Mouse (Mus musculus) cerebellum, postnatal 36 days (tissue): ENCODE measurements at regions not wholly inside any gene's neighbourhood (a gene's known extent, or its start where the extent isn't known, plus 50 kb on each side); places are given as distances from the start of the nearest gene placed in this dataset.

Experiments used
- DNase-seq, 2 experiments: peaks; one replicate each; pipeline ENCODE4 v3.0.0; 2021 to 2022; ENCODE audit warnings: mixed read lengths in 2 of 2

GRCm38 (mm10) chr12:107723860-107724320, 235.5 kb downstream of the 3110018I06Rik start:
- DNase-seq, result no peak

- DNase-seq, result no peak
Observed at GRCm38 (mm10) chr12:107724467-107724866, 236.0 kb downstream of the 3110018I06Rik start.

- no peak for DNase-seq
Observed at GRCm38 (mm10) chr12:107728865-107729264, 240.4 kb downstream of the 3110018I06Rik start.

- no peak for DNase-seq
Observed at GRCm38 (mm10) chr12:107729301-107729700, 240.9 kb downstream of the 3110018I06Rik start.

- DNase-seq, result no peak
Observed at GRCm38 (mm10) chr12:107730940-107731339, 242.5 kb downstream of the 3110018I06Rik start.

- DNase-seq, result no peak
Observed at GRCm38 (mm10) chr12:107734536-107734935, 246.1 kb downstream of the 3110018I06Rik start.

GRCm38 (mm10) chr12:107742641-107743040, 254.2 kb downstream of the 3110018I06Rik start:
- DNase-seq, result no peak

GRCm38 (mm10) chr12:107744822-107745221, 256.4 kb downstream of the 3110018I06Rik start:
- DNase-seq, result no peak

- DNase-seq, result no peak
Observed at GRCm38 (mm10) chr12:107748481-107749380, 254.7 kb downstream of the Bcl11b start.

GRCm38 (mm10) chr12:107749381-107750085, 253.9 kb downstream of the Bcl11b start:
- DNase-seq, result no peak

- no peak for DNase-seq
Observed at GRCm38 (mm10) chr12:107750285-107750927, 253.0 kb downstream of the Bcl11b start.

- no peak for DNase-seq
Observed at GRCm38 (mm10) chr12:107752126-107752525, 251.3 kb downstream of the Bcl11b start.

GRCm38 (mm10) chr12:107752587-107752986, 250.8 kb downstream of the Bcl11b start:
- DNase-seq, result no peak

GRCm38 (mm10) chr12:107753022-107753421, 250.4 kb downstream of the Bcl11b start:
- no peak for DNase-seq

GRCm38 (mm10) chr12:107753536-107753935, 249.9 kb downstream of the Bcl11b start:
- no peak for DNase-seq

GRCm38 (mm10) chr12:107754885-107755284, 248.5 kb downstream of the Bcl11b start:
- no peak for DNase-seq

GRCm38 (mm10) chr12:107755820-107756517, 247.4 kb downstream of the Bcl11b start:
- DNase-seq, result no peak

GRCm38 (mm10) chr12:107757184-107757583, 246.2 kb downstream of the Bcl11b start:
- DNase-seq, result no peak

GRCm38 (mm10) chr12:107757996-107758791, 245.2 kb downstream of the Bcl11b start:
- no peak for DNase-seq

GRCm38 (mm10) chr12:107759291-107759690, 244.1 kb downstream of the Bcl11b start:
- DNase-seq, result no peak

- DNase-seq, result no peak
Observed at GRCm38 (mm10) chr12:107759911-107760310, 243.5 kb downstream of the Bcl11b start.

GRCm38 (mm10) chr12:107762140-107762539, 241.3 kb downstream of the Bcl11b start:
- DNase-seq, result no peak
